Mouse (Mus musculus): ENCODE data around the gene 1700003E16Rik.

- TF ChIP-seq GABPA (IDR thresholded peaks at IDR 0.05; ENCODE audit: insufficient replicate concordance, low read depth, low read length) (no peak), CTCF (conservative IDR thresholded peaks at IDR 0.05 in 1 of 2, IDR thresholded peaks at IDR 0.05 in 1 of 2; ENCODE audit: low read depth in 2 of 2, low read length in 2 of 2) (no peak), ZMIZ1 (IDR thresholded peaks at IDR 0.05; ENCODE audit: low read depth, low read length) (no peak), HCFC1 (IDR thresholded peaks at IDR 0.05; ENCODE audit: low read depth, low read length) (no peak), MAFK (IDR thresholded peaks at IDR 0.05; ENCODE audit: insufficient replicate concordance, low read length) (no peak), POLR2A (IDR thresholded peaks at IDR 0.05; ENCODE audit: low read depth, low read length) (no peak), UBTF (IDR thresholded peaks at IDR 0.05; ENCODE audit: low read depth, low read length) (no peak), E2F4 (IDR thresholded peaks at IDR 0.05; ENCODE audit: insufficient replicate concordance, low read depth, low read length) (no peak), TBP (conservative IDR thresholded peaks at IDR 0.05; ENCODE audit: low read depth, low read length) (no peak), BHLHE40 (IDR thresholded peaks at IDR 0.05; ENCODE audit: low read depth, low read length) (no peak), ZNF384 (IDR thresholded peaks at IDR 0.05; ENCODE audit: low read depth, low read length) (no peak), MXI1 (IDR thresholded peaks at IDR 0.05; ENCODE audit: low read depth, low read length) (no peak)
Observed at GRCm38 (mm10) chr6:83193571-83193970, 37.4 kb downstream of the 1700003E16Rik start.
